In the genomic region with DNA sequence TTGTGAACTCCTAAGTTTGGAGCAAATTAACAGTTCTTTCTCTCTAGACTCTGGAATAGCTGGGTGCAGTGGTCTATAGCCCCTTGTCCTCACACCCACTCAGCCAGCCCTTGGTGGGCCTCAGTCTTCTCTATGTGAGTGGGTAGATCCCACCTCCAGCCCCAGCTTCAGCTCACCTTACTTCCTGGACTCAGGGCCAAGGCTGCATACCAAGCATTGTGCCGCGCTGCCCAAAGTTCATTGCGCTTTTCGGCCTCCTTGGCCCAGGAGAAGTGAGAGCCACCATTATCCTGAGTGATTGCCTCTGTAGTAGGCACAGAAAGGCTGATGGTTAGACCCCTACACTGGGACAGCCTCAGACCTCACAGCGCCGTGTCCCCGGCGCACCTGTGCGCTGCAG, we compare ENCODE assay signal across 12 mouse cellular contexts.
"Had no signal": no experiment of that assay in that cellular context is flagged by ENCODE, and none has a peak within 500 bp of the region (broad histone marks: within the 10 kb centered on the region; RNA-seq: fewer than 3 reads in every experiment).

No protein-coding gene starts in this region.

- H3K9me3 ChIP-seq: intestine, embryonic 15.5 days; limb, embryonic 12.5 days; neural tube, embryonic 15.5 days had no signal

- H3K36me3 ChIP-seq: intestine, embryonic 15.5 days; neural tube, embryonic 15.5 days had no signal

- H3K4me2 ChIP-seq: intestine, embryonic 15.5 days; limb, embryonic 12.5 days; neural tube, embryonic 15.5 days had no signal

- H3K9ac ChIP-seq: intestine, embryonic 15.5 days; limb, embryonic 12.5 days; liver, embryonic 14.5 days; neural tube, embryonic 15.5 days had no signal

- H3K27ac ChIP-seq: intestine, embryonic 15.5 days; kidney, postnatal 0 days; layer of hippocampus, adult 2 months; limb, embryonic 12.5 days; liver, embryonic 14.5 days; neural tube, embryonic 15.5 days had no signal

- DNase-seq: liver; lung, adult 18-20 months; midbrain, embryonic 14.5 days; right cerebral cortex, adult 18-20 months; right cerebral cortex, postnatal 25 days had no signal

- H3K4me3 ChIP-seq: intestine, embryonic 15.5 days; layer of hippocampus, adult 2 months; limb, embryonic 12.5 days; myocyte; neural tube, embryonic 15.5 days had no signal

- H3K27me3 ChIP-seq: intestine, embryonic 15.5 days; limb, embryonic 12.5 days; neural tube, embryonic 15.5 days had no signal

- ATAC-seq: intestine, embryonic 15.5 days had no signal
